Mouse (Mus musculus) stomach, postnatal 0 days (tissue): ENCODE results near the gene Olfr316.

Source experiments
- CTCF ChIP-seq: IDR thresholded peaks from 2 replicates; pipeline ENCODE4 v1.5.1; 2016; ENCODE audit warnings: antibody characterized with exemption, low read depth, mild to moderate bottlenecking, moderate library complexity
- EP300 ChIP-seq: optimal IDR thresholded peaks from 2 replicates; pipeline ENCODE3; 2016; ENCODE audit warnings: antibody characterized with exemption

GRCm38 (mm10) chr11:58788346-58788745 is 35.8 kb downstream of the Olfr316 start:
- TF ChIP-seq CTCF: no peak
- TF ChIP-seq EP300: no peak
